Mouse (Mus musculus) neural tube, embryonic 13.5 days (tissue): Measurements from ENCODE around the gene Ctr9. TPM values are rescaled to one million over a fixed set of nuclear protein-coding genes. Genes with fewer than 3 reads are reported as not detected.
A peak's percentile ranks its signal among the peaks of the same experiment; 100 is the strongest.

Source experiments
- ATAC-seq: fragments of 200-750 bp; cut with Nextera tagmentation; 2 replicates; pipeline ENCODE4 v1.8.0; 2017; ENCODE audit warnings: low read depth, mild to moderate bottlenecking, moderate TSS enrichment, moderate library complexity
- H3K27ac ChIP-seq: fragments of 300-500 bp; sonication (generic); replicated peaks from 2 replicates; pipeline ENCODE4 v1.5.1; 2015; ENCODE audit warnings: moderate library complexity, mild to moderate bottlenecking, inconsistent platforms
- H3K27me3 ChIP-seq: fragments of 300-500 bp; sonication (generic); 2 replicates; pipeline ENCODE4 v1.6.1; 2015; ENCODE audit warnings: mild to moderate bottlenecking, inconsistent platforms
- H3K36me3 ChIP-seq: fragments of 300-500 bp; sonication (generic); 2 replicates; pipeline ENCODE4 v1.6.1; 2015; ENCODE audit warnings: mild to moderate bottlenecking, inconsistent platforms
- H3K4me1 ChIP-seq: fragments of 300-500 bp; sonication (generic); replicated peaks from 2 replicates; pipeline ENCODE4 v1.6.1; 2015; ENCODE audit warnings: inconsistent platforms
- H3K4me2 ChIP-seq: fragments of 300-500 bp; sonication (generic); 2 replicates; pipeline ENCODE4 v1.6.1; 2015; ENCODE audit warnings: inconsistent platforms, mild to moderate bottlenecking, moderate library complexity
- H3K4me3 ChIP-seq: fragments of 300-500 bp; sonication (generic); 2 replicates; pipeline ENCODE4 v1.5.1; 2015; ENCODE audit warnings: mild to moderate bottlenecking, inconsistent platforms
- H3K9ac ChIP-seq: fragments of 300-500 bp; sonication (generic); 2 replicates; pipeline ENCODE4 v1.6.1; 2015; ENCODE audit warnings: moderate library complexity, mild to moderate bottlenecking, inconsistent platforms
- H3K9me3 ChIP-seq: fragments of 300-500 bp; sonication (generic); 2 replicates; pipeline ENCODE4 v1.6.1; 2016; ENCODE audit warnings: inconsistent platforms
- WGBS: fragments of 180-500 bp; shearing (Covaris S2); methylation state at CpG from one replicate; pipeline ENCODE4 v1.1.7; 2015; 5-methylcytosine and 5-hydroxymethylcytosine counted together
- polyA plus RNA-seq: library from polyadenylated mRNA; unstranded; fragments of >200 nt; fragmentation: Nextera tagmentation; extraction: Ambion mirVana; gene quantifications from 2 replicates; pipeline ENCODE4 v1.2.1, GENCODE M21; 2015

Gene Ctr9
- polyA plus RNA-seq = 87.8 and 91.8 TPM in 2 replicates

- 6% methylated on average over 45 of the region's 45 CpGs for WGBS
- Histone ChIP-seq H3K27me3 (no peaks in the 10 kb centered on the region), H3K4me1 (peaks cover 33% of the 10 kb centered on the region), H3K9me3 (no peaks in the 10 kb centered on the region), H3K27ac (peak within 1 kb of the TSS; percentile 95), H3K4me2 (peak within 1 kb of the TSS; percentile 91), H3K36me3 (peaks cover 28% of the 10 kb centered on the region; the same call in 1 of the 2 replicates), H3K4me3 (peak within 1 kb of the TSS; percentile 94), H3K9ac (peak within 1 kb of the TSS; percentile 82)
- peak; percentile 97 for ATAC-seq
These were observed at the start of gene Ctr9 for GRCm38 (mm10) chr7:111028281-111029045. Ctr9 (plus strand) TSS chr7:111028951.

GRCm38 (mm10) chr7:110981036-110981435 is 47.7 kb upstream of the Ctr9 start:
- no peaks in the 10 kb centered on the region for H3K9me3 ChIP-seq
- no peaks in the 10 kb centered on the region for H3K27me3 ChIP-seq
- H3K4me2 ChIP-seq = peak overlapping the region; percentile 29
- 0 out of 2 replicates have a peak overlapping the region, but pooled peaks have one; percentile 13 for H3K9ac ChIP-seq
- H3K4me3 ChIP-seq = no peak overlapping the region
- WGBS = 64% methylated on average over 8 of the region's 8 CpGs
- H3K36me3 ChIP-seq = no peaks in the 10 kb centered on the region
- no peak for ATAC-seq
- H3K4me1 ChIP-seq = peaks cover 19% of the 10 kb centered on the region
- H3K27ac ChIP-seq = no peak overlapping the region

GRCm38 (mm10) chr7:110982053-110982705 is 46.6 kb upstream of the Ctr9 start, which contains the start of gene Mrvi1:
Mrvi1 (minus strand) TSS chr7:110982461.
- Histone ChIP-seq H3K27ac (peak within 1 kb of the TSS; percentile 23; the same call in 1 of the 2 replicates), H3K4me1 (peaks cover 20% of the 10 kb centered on the region), H3K4me2 (no peak within 1 kb of the TSS), H3K9me3 (no peaks in the 10 kb centered on the region), H3K4me3 (no peak within 1 kb of the TSS), H3K36me3 (no peaks in the 10 kb centered on the region), H3K9ac (no peak within 1 kb of the TSS), H3K27me3 (no peaks in the 10 kb centered on the region)
- WGBS = 66% methylated on average over 7 of the region's 7 CpGs
- ATAC-seq = no peak

GRCm38 (mm10) chr7:110982764-110983163 is 46.0 kb upstream of the Ctr9 start:
- H3K4me3 ChIP-seq = no peak overlapping the region
- no peak for ATAC-seq
- H3K4me2 ChIP-seq = no peak overlapping the region
- H3K9me3 ChIP-seq = no peaks in the 10 kb centered on the region
- peaks cover 20% of the 10 kb centered on the region for H3K4me1 ChIP-seq
- H3K36me3 ChIP-seq = no peaks in the 10 kb centered on the region
- WGBS = 70% methylated on average over 4 of the region's 4 CpGs
- H3K9ac ChIP-seq = no peak overlapping the region
- 0 out of 2 replicates have a peak overlapping the region, but pooled peaks have one; percentile 23 for H3K27ac ChIP-seq
- no peaks in the 10 kb centered on the region for H3K27me3 ChIP-seq

GRCm38 (mm10) chr7:110983621-110984020 is 45.1 kb upstream of the Ctr9 start:
- Histone ChIP-seq H3K9ac (no peak overlapping the region), H3K27ac (no peak overlapping the region), H3K4me3 (no peak overlapping the region), H3K9me3 (no peaks in the 10 kb centered on the region), H3K36me3 (no peaks in the 10 kb centered on the region), H3K4me1 (peaks cover 23% of the 10 kb centered on the region), H3K27me3 (no peaks in the 10 kb centered on the region), H3K4me2 (no peak overlapping the region)
- no peak for ATAC-seq
- WGBS = 62% methylated on average over 5 of the region's 5 CpGs

GRCm38 (mm10) chr7:110985581-110986265 is 43.0 kb upstream of the Ctr9 start:
- 51% methylated on average over 7 of the region's 7 CpGs for WGBS
- no peak overlapping the region for H3K4me3 ChIP-seq
- no peak for ATAC-seq

GRCm38 (mm10) chr7:110988081-110988480 is 40.7 kb upstream of the Ctr9 start:
- H3K9ac ChIP-seq = no peak overlapping the region
- H3K4me3 ChIP-seq = no peak overlapping the region
- no peak for ATAC-seq
- WGBS = 85% methylated on average over 3 of the region's 3 CpGs
- H3K27ac ChIP-seq = no peak overlapping the region
- H3K4me1 ChIP-seq = peaks cover 26% of the 10 kb centered on the region
- H3K36me3 ChIP-seq = no peaks in the 10 kb centered on the region
- H3K27me3 ChIP-seq = no peaks in the 10 kb centered on the region
- no peaks in the 10 kb centered on the region for H3K9me3 ChIP-seq
- no peak overlapping the region for H3K4me2 ChIP-seq

More at GRCm38 (mm10) chr7:110985581-110986265, 43.0 kb upstream of the Ctr9 start:
- H3K4me1 ChIP-seq = peaks cover 39% of the 10 kb centered on the region
- no peak overlapping the region for H3K4me2 ChIP-seq
- no peaks in the 10 kb centered on the region for H3K9me3 ChIP-seq
- no peak overlapping the region for H3K27ac ChIP-seq
- H3K9ac ChIP-seq = no peak overlapping the region
- H3K36me3 ChIP-seq = no peaks in the 10 kb centered on the region
- H3K27me3 ChIP-seq = no peaks in the 10 kb centered on the region

- peak; percentile 73 for ATAC-seq
- WGBS = 27% methylated on average over 5 of the region's 5 CpGs
- Histone ChIP-seq H3K27me3 (no peaks in the 10 kb centered on the region), H3K9me3 (no peaks in the 10 kb centered on the region), H3K36me3 (no peaks in the 10 kb centered on the region), H3K4me3 (no peak overlapping the region), H3K27ac (peak overlapping the region; percentile 49; the same call in 1 of the 2 replicates), H3K4me1 (peaks cover 26% of the 10 kb centered on the region), H3K9ac (no peak overlapping the region), H3K4me2 (no peak overlapping the region)
These were observed 39.4 kb upstream of the Ctr9 start for GRCm38 (mm10) chr7:110989286-110989879.

- H3K4me2 ChIP-seq = no peak overlapping the region
- no peaks in the 10 kb centered on the region for H3K36me3 ChIP-seq
- WGBS = 68% methylated on average over 5 of the region's 5 CpGs
- H3K9me3 ChIP-seq = no peaks in the 10 kb centered on the region
- ATAC-seq = no peak
- no peak overlapping the region for H3K9ac ChIP-seq
- H3K27ac ChIP-seq = no peak overlapping the region
- no peaks in the 10 kb centered on the region for H3K27me3 ChIP-seq
- H3K4me3 ChIP-seq = no peak overlapping the region
- H3K4me1 ChIP-seq = peaks cover 25% of the 10 kb centered on the region
These were observed 38.2 kb upstream of the Ctr9 start for GRCm38 (mm10) chr7:110990356-110991220.

GRCm38 (mm10) chr7:110991221-110991494 is 37.6 kb upstream of the Ctr9 start:
- H3K4me2 ChIP-seq = no peak overlapping the region
- H3K27ac ChIP-seq = no peak overlapping the region
- 57% methylated on average over 4 of the region's 4 CpGs for WGBS
- peaks cover 20% of the 10 kb centered on the region for H3K4me1 ChIP-seq
- H3K36me3 ChIP-seq = no peaks in the 10 kb centered on the region
- H3K9ac ChIP-seq = no peak overlapping the region
- no peaks in the 10 kb centered on the region for H3K9me3 ChIP-seq
- no peaks in the 10 kb centered on the region for H3K27me3 ChIP-seq
- no peak overlapping the region for H3K4me3 ChIP-seq
- ATAC-seq = no peak
